Mouse (Mus musculus) liver, postnatal 0 days (tissue): ENCODE measurements around the gene Adad1.

ENCODE experiments used
- CTCF ChIP-seq: sonication (generic); IDR thresholded peaks from 2 replicates; pipeline ENCODE4 v1.5.1; 2016; ENCODE audit warnings: antibody characterized with exemption, low read depth
- EP300 ChIP-seq: IDR thresholded peaks from 2 replicates; pipeline ENCODE4 v1.6.1; 2016; ENCODE audit warnings: antibody characterized with exemption, low read depth, mild to moderate bottlenecking

DNA sequence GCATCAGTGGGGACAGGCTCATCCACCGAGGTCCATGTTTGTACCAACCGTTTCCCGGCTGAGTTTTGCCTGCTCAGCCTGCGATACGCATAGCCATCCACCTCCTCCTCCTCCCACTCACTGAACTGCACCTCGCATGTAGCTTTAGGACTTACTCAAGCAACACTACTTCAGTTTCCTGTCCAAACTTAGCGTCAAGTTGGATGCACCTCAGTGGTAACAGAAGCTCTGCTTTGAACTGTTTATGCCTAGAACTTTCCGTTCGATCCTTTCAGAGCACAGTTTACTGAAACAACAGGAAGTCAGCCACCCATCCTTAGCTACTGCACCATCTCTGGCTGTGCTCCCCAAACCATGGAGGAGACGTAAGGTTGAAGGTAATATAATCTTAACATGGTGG lies 88.9 kb downstream of the Adad1 start:
- TF ChIP-seq EP300 (no peak), CTCF (no peak)
